Mouse (Mus musculus) hindbrain, embryonic 13.5 days (tissue): Measurements from ENCODE around the gene Ahcy. TPM values are rescaled to one million over a fixed set of nuclear protein-coding genes. Genes with fewer than 3 reads are reported as not detected.

Experiments used
- ATAC-seq: fragments of 200-750 bp; cut with Nextera tagmentation; 2 replicates; pipeline ENCODE4 v1.8.0; 2017; ENCODE audit warnings: moderate TSS enrichment; ENCODE audit not compliant: low FRiP score
- H3K27ac ChIP-seq: fragments of 300-500 bp; sonication (generic); 2 replicates; pipeline ENCODE4 v1.5.1; 2015; ENCODE audit warnings: inconsistent platforms, mild to moderate bottlenecking, moderate library complexity
- H3K27me3 ChIP-seq: fragments of 300-500 bp; sonication (generic); 2 replicates; pipeline ENCODE4 v1.6.1; 2015; ENCODE audit warnings: mild to moderate bottlenecking, inconsistent platforms
- H3K36me3 ChIP-seq: fragments of 300-500 bp; sonication (generic); 2 replicates; pipeline ENCODE4 v1.6.1; 2015; ENCODE audit warnings: mild to moderate bottlenecking, inconsistent platforms
- H3K4me1 ChIP-seq: fragments of 300-500 bp; sonication (generic); replicated peaks from 2 replicates; pipeline ENCODE4 v1.6.1; 2015; ENCODE audit warnings: inconsistent platforms
- H3K4me2 ChIP-seq: fragments of 300-500 bp; sonication (generic); 2 replicates; pipeline ENCODE4 v1.6.1; 2015; ENCODE audit warnings: inconsistent platforms, mild to moderate bottlenecking, moderate library complexity
- H3K4me3 ChIP-seq: fragments of 300-500 bp; sonication (generic); 2 replicates; pipeline ENCODE4 v1.5.1; 2015; ENCODE audit warnings: mild to moderate bottlenecking, inconsistent platforms
- H3K9ac ChIP-seq: fragments of 300-500 bp; sonication (generic); 2 replicates; pipeline ENCODE4 v1.6.1; 2015; ENCODE audit warnings: mild to moderate bottlenecking, inconsistent platforms
- H3K9me3 ChIP-seq: fragments of 300-500 bp; sonication (generic); 2 replicates; pipeline ENCODE4 v1.6.1; 2016; ENCODE audit warnings: inconsistent platforms
- WGBS: fragments of 180-500 bp; shearing (Covaris S2); methylation state at CpG from one replicate; pipeline ENCODE4 v1.1.7; 2015; 5-methylcytosine and 5-hydroxymethylcytosine counted together
- polyA plus RNA-seq: library from polyadenylated mRNA; unstranded; fragments of >200 nt; fragmentation: Nextera tagmentation; extraction: Ambion mirVana; gene quantifications from 2 replicates; pipeline ENCODE4 v1.2.1, GENCODE M21; 2015

The Ahcy gene
- polyA plus RNA-seq, 1 experiment from 2014 or later, result 36.0 TPM

GRCm38 (mm10) chr2:155011086-155011656 is 63.1 kb downstream of the Ahcy start:
- no peak overlapping the region for H3K9ac ChIP-seq
- no peaks in the 10 kb centered on the region for H3K36me3 ChIP-seq
- H3K9me3 ChIP-seq, result no peaks in the 10 kb centered on the region
- no peak for ATAC-seq
- no peak overlapping the region for H3K27ac ChIP-seq
- 0 out of 2 replicates have a peak, but pooled peaks cover 5% of the 10 kb centered on the region for H3K27me3 ChIP-seq
- H3K4me2 ChIP-seq, result no peak overlapping the region
- H3K4me1 ChIP-seq, result no peaks in the 10 kb centered on the region
- 59% methylated on average over 3 of the region's 3 CpGs for WGBS
- no peak overlapping the region for H3K4me3 ChIP-seq

Other genes starting within 250 kb of the Ahcy start
- gene Eif2s2, start 181.6 kb downstream of the Ahcy start, polyA plus RNA-seq, result 83.9 and 87.3 TPM in 2 replicates
- gene Gm14226, start 56.2 kb downstream of the Ahcy start, polyA plus RNA-seq, result 0.16 and 0.44 TPM in 2 replicates
- 46.6 and 51.9 TPM in 2 replicates for gene Itch, start 59.0 kb upstream of the Ahcy start, polyA plus RNA-seq
- gene Dynlrb1, start 162.0 kb upstream of the Ahcy start, polyA plus RNA-seq, result 666 and 685 TPM in 2 replicates
- gene Map1lc3a, start 201.8 kb upstream of the Ahcy start, polyA plus RNA-seq, result 415 and 421 TPM in 2 replicates